Mouse (Mus musculus) liver, postnatal 0 days (tissue): ENCODE results near the gene Uts2r.

ENCODE experiments used
- CTCF ChIP-seq: sonication (generic); IDR thresholded peaks from 2 replicates; pipeline ENCODE4 v1.5.1; 2016; ENCODE audit warnings: antibody characterized with exemption, low read depth
- EP300 ChIP-seq: IDR thresholded peaks from 2 replicates; pipeline ENCODE4 v1.6.1; 2016; ENCODE audit warnings: antibody characterized with exemption, low read depth, mild to moderate bottlenecking

DNA sequence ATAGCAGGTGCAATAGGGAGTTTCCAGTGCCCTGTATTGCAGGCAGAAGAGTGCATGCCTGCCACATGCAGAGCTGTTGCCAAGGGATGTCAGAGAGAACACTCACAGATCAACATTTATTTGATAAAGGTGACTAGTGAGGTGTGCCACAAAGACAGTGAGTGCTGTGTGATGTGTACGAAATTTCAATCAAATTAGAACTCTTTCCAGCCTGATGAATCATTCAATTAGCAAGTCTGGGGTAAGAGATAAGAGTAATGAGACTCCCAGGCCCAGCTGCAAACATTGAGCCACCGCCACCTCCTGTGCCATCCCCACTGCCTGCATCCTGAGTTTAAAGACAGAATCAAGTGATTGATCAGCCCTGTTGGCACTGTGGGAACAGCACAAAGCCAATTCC, 32.7 kb downstream of the Uts2r start:
- no peak for TF ChIP-seq CTCF
- no peak for TF ChIP-seq EP300
